Mouse (Mus musculus) adrenal gland, postnatal 4 days (tissue): ENCODE results near the gene Sacm1l. TPM values are rescaled to one million over a fixed set of nuclear protein-coding genes. Genes with fewer than 3 reads are reported as not detected.

Experiments used
- total RNA-seq, 2 experiments: library from RNA; stranded (reverse); gene quantifications; 2 replicates each; pipeline ENCODE4 v1.2.3; 2021

The Sacm1l gene
- total RNA-seq, 2 experiments from 2014 or later, result 47.0 to 59.8 TPM

Other genes with a start within 250 kb of the Sacm1l start
- gene Lars2, start 162.8 kb upstream of the Sacm1l start, total RNA-seq, result 10 to 100 TPM; 74.0 to 84.9 TPM
- gene Limd1, start 51.1 kb upstream of the Sacm1l start, total RNA-seq, result 10 to 100 TPM; 41.7 to 47.3 TPM
- gene Slc6a20b, start 102.8 kb downstream of the Sacm1l start, total RNA-seq, result 1 to 10 TPM in 1 of 2 experiments, under 1 TPM in 1; 0.14 to 3.0 TPM
- under 1 TPM in 1 of 2 experiments, not detected in 1; 0.17 TPM for gene Ccr9, start 148.7 kb downstream of the Sacm1l start, total RNA-seq
- gene Slc6a20a, start 149.1 kb downstream of the Sacm1l start, total RNA-seq, result 1 to 10 TPM in 1 of 2 experiments, under 1 TPM in 1; 0.28 to 1.1 TPM
- gene Lztfl1, start 187.9 kb downstream of the Sacm1l start, total RNA-seq, result 10 to 100 TPM; 48.1 to 52.3 TPM